Mouse (Mus musculus) retina, postnatal 1 day (tissue): ENCODE results near the gene Itch.
A peak's percentile ranks its signal among the peaks of the same experiment; 100 is the strongest.

Experiments
- DNase-seq: peaks from one replicate; pipeline ENCODE4 v3.0.0-alpha.2; 2012

The Itch gene

DNA sequence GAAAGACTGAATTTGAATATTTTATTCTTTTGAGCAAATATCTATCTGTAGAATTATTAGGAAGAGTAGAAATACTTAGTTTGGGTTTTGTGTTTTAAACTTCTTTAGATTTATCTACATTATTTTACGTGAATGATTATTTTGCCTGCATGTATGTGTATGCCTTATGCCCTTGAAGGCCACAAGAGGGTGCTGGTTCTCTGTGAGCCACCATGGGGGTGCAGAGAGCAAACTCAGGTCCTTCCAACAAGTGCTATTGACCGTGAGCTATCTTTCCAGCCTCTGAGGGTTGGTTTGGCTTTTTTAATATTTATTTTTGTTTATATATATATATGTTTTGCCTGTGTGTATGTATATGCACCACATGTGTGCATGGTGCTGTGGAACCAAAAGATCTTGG lies 74.1 kb downstream of the Itch start:
- peak; percentile 51 for DNase-seq

GRCm38 (mm10) chr2:155223145-155223544 lies 89.8 kb downstream of the Itch start:
- DNase-seq = no peak

- no peak for DNase-seq
Observed at GRCm38 (mm10) chr2:155224721-155225120, 91.4 kb downstream of the Itch start.

GRCm38 (mm10) chr2:155235746-155236361 lies 102.5 kb downstream of the Itch start:
- no peak for DNase-seq

- peak; percentile 99 for DNase-seq
Observed at GRCm38 (mm10) chr2:155236362-155236992, 103.2 kb downstream of the Itch start, which contains the start of gene Dynlrb1. Gene Dynlrb1 (plus strand): TSS chr2:155236533.

GRCm38 (mm10) chr2:155237276-155237675 lies 104.0 kb downstream of the Itch start:
- no peak for DNase-seq

- DNase-seq = peak; percentile 12
Observed at GRCm38 (mm10) chr2:155240915-155241314, 107.6 kb downstream of the Itch start.

GRCm38 (mm10) chr2:155242296-155242855 lies 109.1 kb downstream of the Itch start:
- no peak for DNase-seq

DNA sequence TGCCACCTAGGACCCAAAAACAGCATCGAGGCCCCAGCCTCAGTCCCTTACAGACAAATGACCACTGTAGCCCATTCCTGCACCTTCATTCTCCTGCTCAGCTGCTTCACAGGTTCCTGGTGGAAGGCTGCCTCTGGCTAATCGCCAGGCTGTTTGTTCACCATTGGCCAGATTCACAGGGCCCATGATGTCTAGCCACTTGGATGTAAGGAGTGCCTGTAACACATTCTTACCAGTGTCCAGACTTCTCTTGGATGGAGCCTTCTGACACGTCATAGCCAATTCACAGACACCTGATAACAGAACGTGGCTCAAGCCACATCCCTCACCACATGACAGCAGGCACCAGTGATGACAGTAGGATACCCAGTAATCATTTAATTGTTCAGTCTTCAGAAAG lies 112.9 kb downstream of the Itch start:
- no peak for DNase-seq

- DNase-seq = no peak
Observed at GRCm38 (mm10) chr2:155248206-155248605, 114.9 kb downstream of the Itch start.

GRCm38 (mm10) chr2:155248718-155249117 lies 115.4 kb downstream of the Itch start:
- no peak for DNase-seq

- DNase-seq = no peak
Observed at GRCm38 (mm10) chr2:155249588-155249987, 116.3 kb downstream of the Itch start.

DNA sequence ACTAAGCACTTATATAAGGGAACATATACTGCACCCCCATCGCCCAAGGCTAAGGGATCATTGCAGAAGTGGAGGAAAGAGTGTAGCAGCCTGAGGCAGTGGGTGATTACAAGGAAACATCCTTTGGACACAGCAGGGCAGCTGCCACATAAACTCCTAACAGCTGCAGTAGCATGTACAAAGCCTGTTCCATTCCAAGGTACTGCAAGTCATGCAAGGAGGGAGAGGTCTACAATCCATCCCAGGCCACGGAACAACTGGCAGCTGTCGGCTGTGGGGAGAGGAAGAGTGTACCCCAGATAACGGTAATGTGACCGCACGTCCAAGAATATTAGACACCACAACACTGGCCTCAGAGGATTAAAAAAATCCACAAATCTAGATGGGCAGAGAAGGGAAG lies 132.2 kb downstream of the Itch start:
- DNase-seq = no peak

DNA sequence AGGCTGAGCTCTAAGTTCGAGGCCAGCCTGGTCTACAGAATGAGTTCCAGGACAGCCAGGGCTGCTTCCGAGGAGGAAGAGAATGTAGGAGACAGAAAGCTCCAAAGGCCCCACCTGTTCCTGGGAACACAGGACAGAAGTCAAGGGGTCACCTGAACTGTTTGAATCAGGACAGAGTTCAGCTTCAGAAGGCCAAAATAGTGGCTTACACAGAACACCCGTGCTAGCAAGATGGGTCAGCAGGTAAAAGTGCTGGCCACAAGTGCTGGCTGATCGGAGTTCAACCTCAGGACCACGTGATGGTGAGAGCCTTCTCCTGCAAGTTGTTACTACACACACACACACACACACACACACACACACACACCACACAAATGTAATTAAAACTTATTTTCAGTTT lies 133.6 kb downstream of the Itch start:
- DNase-seq = no peak

DNA sequence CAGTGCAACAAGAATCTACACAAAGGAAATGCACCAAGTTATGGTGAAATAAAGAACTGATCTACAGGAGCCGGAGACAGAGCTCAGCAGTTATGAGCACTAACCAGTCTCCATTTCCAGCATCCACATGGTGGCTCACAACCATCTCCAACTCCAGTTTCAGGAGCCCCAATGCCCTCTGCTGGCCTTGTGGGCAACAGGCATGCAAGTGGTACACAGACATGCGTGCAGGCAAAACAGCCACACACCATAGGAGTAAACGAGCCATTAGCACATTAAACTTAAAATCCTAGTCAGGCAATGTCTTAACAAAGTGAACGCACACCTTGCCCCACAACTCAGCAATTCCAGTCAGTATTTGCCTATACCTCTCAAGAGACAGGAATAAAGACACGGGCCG lies 138.6 kb downstream of the Itch start:
- peak; percentile 28 for DNase-seq

- DNase-seq = no peak
Observed at GRCm38 (mm10) chr2:155272396-155273170, 139.3 kb downstream of the Itch start.

GRCm38 (mm10) chr2:155273603-155274002 lies 140.3 kb downstream of the Itch start:
- no peak for DNase-seq

- peak; percentile 97 for DNase-seq
Observed at GRCm38 (mm10) chr2:155276195-155276594, 142.9 kb downstream of the Itch start, which contains the start of gene Map1lc3a. Gene Map1lc3a (plus strand): TSS chr2:155276297.
